7 mouse cellular contexts compared by ENCODE assay signal in the genomic region with DNA sequence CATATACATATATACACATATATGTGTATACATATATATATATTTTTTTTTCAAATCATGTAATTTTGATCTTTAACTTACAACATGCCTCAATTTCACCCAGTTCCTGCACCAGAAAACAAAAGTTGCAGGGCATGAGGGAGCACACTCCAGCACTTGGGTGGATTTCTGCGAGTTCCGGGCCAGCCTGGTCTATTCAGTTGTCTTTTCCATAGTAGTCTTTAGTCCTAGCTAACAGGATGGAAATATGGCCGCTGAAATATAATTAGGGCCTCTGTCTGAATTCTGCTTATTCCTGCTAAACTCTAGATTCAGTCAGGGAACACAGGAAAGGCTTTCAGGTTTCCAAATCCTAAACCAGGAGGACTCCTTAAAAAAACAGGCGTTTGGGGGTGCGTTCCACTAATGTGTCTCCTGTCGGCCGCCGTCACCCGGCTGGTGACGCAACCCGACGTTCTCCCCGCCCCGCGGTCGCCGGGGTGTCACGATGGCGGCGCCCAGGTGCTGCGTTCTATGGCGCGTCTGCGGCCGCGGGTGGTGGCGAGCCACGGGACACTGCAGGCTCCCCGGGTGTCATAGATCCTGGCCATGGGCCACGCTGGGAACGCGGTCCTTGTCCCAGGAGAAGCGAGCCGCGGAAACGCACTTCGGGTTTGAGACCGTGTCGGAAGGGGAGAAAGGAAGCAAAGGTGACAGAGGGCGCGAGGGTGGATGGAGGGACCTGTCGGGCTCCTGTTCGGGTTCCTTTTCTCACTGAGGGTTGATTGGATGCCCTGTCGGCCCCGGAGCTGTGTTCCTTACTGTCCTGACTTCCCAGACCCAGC. TPM values are rescaled to one million over a fixed set of nuclear protein-coding genes. Genes with fewer than 3 reads are reported as not detected.
A peak's percentile ranks its signal among the peaks of the same experiment; 100 is the strongest.
DNase-seq lines count a peak whose midpoint lies in the region; ATAC-seq and TF ChIP-seq lines count a peak whose summit lies in the region.

A gene (plus strand): TSS at position 441 of the 824 bp plus-strand sequence.

- WGBS in embryonic facial prominence, embryonic 11.5 days = 4% methylated on average over 45 of the region's 45 CpGs
- WGBS in midbrain, embryonic 11.5 days = 3% methylated on average over 45 of the region's 45 CpGs
- WGBS in small intestine, adult 2 months = 3% methylated on average over 45 of the region's 45 CpGs

- TF ChIP-seq CTCF in small intestine, adult 2 months (IDR thresholded peaks at IDR 0.05; ENCODE audit: extremely low read depth, insufficient read length, insufficient replicate concordance, low read depth, low read length) = no peak

- no peaks in the 10 kb centered on the region for H3K4me1 ChIP-seq in embryonic facial prominence, embryonic 11.5 days (ENCODE audit: control insufficient read depth, insufficient read depth, low read length)
- peaks cover 5% of the 10 kb centered on the region for H3K4me1 ChIP-seq in midbrain, embryonic 11.5 days (ENCODE audit: control insufficient read depth, insufficient read depth, low read length)
- H3K4me1 ChIP-seq in small intestine, adult 2 months (ENCODE audit: control insufficient read depth, insufficient read depth, insufficient read length, low read length) = peaks cover 2% of the 10 kb centered on the region; the same call in 1 of the 2 replicates

- peak within 1 kb of the TSS; percentile 87 for H3K4me2 ChIP-seq in embryonic facial prominence, embryonic 11.5 days (ENCODE audit: low read depth, low read length)
- peak within 1 kb of the TSS; percentile 93 for H3K4me2 ChIP-seq in midbrain, embryonic 11.5 days

- no peaks in the 10 kb centered on the region for H3K27me3 ChIP-seq in embryonic facial prominence, embryonic 11.5 days (ENCODE audit: control insufficient read depth, insufficient read depth, low read length)
- no peaks in the 10 kb centered on the region for H3K27me3 ChIP-seq in midbrain, embryonic 11.5 days (ENCODE audit: control insufficient read depth, insufficient read depth, low read length)
- no peaks in the 10 kb centered on the region for H3K27me3 ChIP-seq in small intestine, adult 2 months (ENCODE audit: control insufficient read depth, insufficient read depth, low read length)

- H3K4me3 ChIP-seq in embryonic facial prominence, embryonic 11.5 days (ENCODE audit: low read depth, low read length) = peak within 1 kb of the TSS; percentile 96
- H3K4me3 ChIP-seq in midbrain, embryonic 11.5 days (ENCODE audit: low read depth, low read length) = peak within 1 kb of the TSS; percentile 96
- peak within 1 kb of the TSS; percentile 78 for H3K4me3 ChIP-seq in small intestine, adult 2 months (ENCODE audit: low read depth, low read length)

- no peaks in the 10 kb centered on the region; the same call in none of the 2 replicates for H3K36me3 ChIP-seq in embryonic facial prominence, embryonic 11.5 days (replicated peaks; ENCODE audit: control insufficient read depth, insufficient read depth, low read depth, low read length)
- H3K36me3 ChIP-seq in midbrain, embryonic 11.5 days (ENCODE audit: control insufficient read depth, insufficient read depth, low read length) = no peaks in the 10 kb centered on the region
- peaks cover 11% of the 10 kb centered on the region for H3K36me3 ChIP-seq in small intestine, adult 2 months (ENCODE audit: control insufficient read depth, insufficient read depth, low read length)

- intact Hi-C loops in left cerebral cortex, postnatal 4 days (cut with DNase I) = no loop called here

- ATAC-seq in embryonic facial prominence, embryonic 11.5 days (replicated peaks; ENCODE audit: insufficient number of reproducible peaks, low FRiP score, low TSS enrichment, low read depth) = no peak; the same call in 1 of the 2 replicates
- ATAC-seq in granulocyte monocyte progenitor cell, adult 5-6 weeks (replicated peaks; ENCODE audit: poor library complexity, severe bottlenecking) = peak; percentile 88
- peak; percentile 88 for ATAC-seq in midbrain, embryonic 11.5 days (ENCODE audit: low FRiP score)

- peak; percentile 94 for DNase-seq in adrenal gland, postnatal 10 days
- peak; percentile 87 for DNase-seq in embryonic facial prominence, embryonic 11.5 days (ENCODE audit: low spot score)
- DNase-seq in kidney, adult 11 months = peak; percentile 76
- peak; percentile 86 for DNase-seq in left cerebral cortex, postnatal 4 days
- peak; percentile 98 for DNase-seq in midbrain, embryonic 11.5 days (ENCODE audit: low spot score, missing footprints)

- TF ChIP-seq POLR2A in small intestine, adult 2 months (IDR thresholded peaks at IDR 0.05; ENCODE audit: low read depth, low read length) = no peak

- H3K9ac ChIP-seq in embryonic facial prominence, embryonic 11.5 days (replicated peaks; ENCODE audit: low read length) = peak within 1 kb of the TSS; percentile 79
- H3K9ac ChIP-seq in midbrain, embryonic 11.5 days (ENCODE audit: low read length) = peak within 1 kb of the TSS; percentile 82

- H3K27ac ChIP-seq in embryonic facial prominence, embryonic 11.5 days (replicated peaks; ENCODE audit: low read depth, low read length) = no peak within 1 kb of the TSS
- no peak within 1 kb of the TSS for H3K27ac ChIP-seq in midbrain, embryonic 11.5 days (ENCODE audit: low read depth, low read length)
- H3K27ac ChIP-seq in small intestine, adult 2 months (ENCODE audit: insufficient read depth, low read depth, low read length) = peak within 1 kb of the TSS; percentile 8

- no peaks in the 10 kb centered on the region for H3K9me3 ChIP-seq in embryonic facial prominence, embryonic 11.5 days (replicated peaks; ENCODE audit: control insufficient read depth, low read length)
- no peaks in the 10 kb centered on the region for H3K9me3 ChIP-seq in midbrain, embryonic 11.5 days (ENCODE audit: control insufficient read depth, low read length)

RNA-seq across cellular contexts. Expression of the gene that starts here (rescaled TPM):
- total RNA-seq in adrenal gland, postnatal 10 days (2021) = 100 to 1,000 TPM in 1 of 2 experiments, 10 to 100 TPM in 1; 90.7 to 114 TPM
- 51.7 and 52.2 TPM in 2 replicates for polyA plus RNA-seq in embryonic facial prominence, embryonic 11.5 days (2014; fragmentation: Nextera tagmentation; extraction: Ambion mirVana)
- total RNA-seq in granulocyte monocyte progenitor cell, adult 5-6 weeks (2014; fragmentation: Nextera tagmentation) = 21.1 and 24.8 TPM in 2 replicates
- 35.3 and 41.9 TPM in 2 replicates for total RNA-seq in granulocyte monocyte progenitor cell, adult 5-6 weeks (2017)
- total RNA-seq in left cerebral cortex, postnatal 4 days (2021) = 10 to 100 TPM; 29.7 to 33.8 TPM
- polyA plus RNA-seq in midbrain, embryonic 11.5 days (2014; fragmentation: Nextera tagmentation; extraction: Ambion mirVana) = 58.6 and 59.1 TPM in 2 replicates
- polyA plus RNA-seq in small intestine, adult 2 months (2012; rRNA removed) = 4.8 and 6.6 TPM in 2 replicates
